Mouse (Mus musculus): Measurements from ENCODE around the gene Pard3.
A peak's percentile ranks its signal among the peaks of the same experiment; 100 is the strongest.

The Pard3 gene

GRCm38 (mm10) chr8:127063551-127064360 is at the start of gene Pard3:
Gene Pard3, plus strand, starts transcription at chr8:127063893.
- DNase-seq (ENCODE audit: low read depth), result no peak

GRCm38 (mm10) chr8:127021830-127022229 is 41.9 kb upstream of the Pard3 start:
- DNase-seq (ENCODE audit: low read depth), result no peak

- DNase-seq (ENCODE audit: low read depth), result no peak
Observed at GRCm38 (mm10) chr8:127025256-127025717, 38.4 kb upstream of the Pard3 start.

GRCm38 (mm10) chr8:127025775-127026174 is 37.9 kb upstream of the Pard3 start:
- no peak for DNase-seq (ENCODE audit: low read depth)

DNA sequence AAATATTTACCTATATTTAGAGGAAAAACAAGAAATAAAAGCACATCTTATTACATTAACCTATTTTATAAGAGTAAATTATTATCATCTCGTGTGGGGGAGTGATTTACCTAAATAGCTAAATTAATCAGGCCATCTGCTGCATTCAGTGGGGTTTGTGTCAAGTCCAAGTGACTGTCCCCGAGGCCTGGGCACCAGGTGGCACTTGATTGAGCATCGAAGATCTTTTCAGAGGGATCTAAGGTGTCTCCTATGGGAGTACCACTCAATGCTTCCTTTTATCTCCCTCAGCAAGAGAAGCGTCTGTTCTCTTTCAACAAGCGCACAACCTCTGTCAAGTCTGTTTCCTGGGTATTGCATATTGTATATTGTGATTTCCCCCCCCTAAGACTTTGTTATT is 32.2 kb upstream of the Pard3 start:
- DNase-seq (ENCODE audit: low read depth), result no peak

- peak; percentile 10 for DNase-seq (ENCODE audit: low read depth)
Observed at GRCm38 (mm10) chr8:127038928-127039327, 24.8 kb upstream of the Pard3 start.

DNA sequence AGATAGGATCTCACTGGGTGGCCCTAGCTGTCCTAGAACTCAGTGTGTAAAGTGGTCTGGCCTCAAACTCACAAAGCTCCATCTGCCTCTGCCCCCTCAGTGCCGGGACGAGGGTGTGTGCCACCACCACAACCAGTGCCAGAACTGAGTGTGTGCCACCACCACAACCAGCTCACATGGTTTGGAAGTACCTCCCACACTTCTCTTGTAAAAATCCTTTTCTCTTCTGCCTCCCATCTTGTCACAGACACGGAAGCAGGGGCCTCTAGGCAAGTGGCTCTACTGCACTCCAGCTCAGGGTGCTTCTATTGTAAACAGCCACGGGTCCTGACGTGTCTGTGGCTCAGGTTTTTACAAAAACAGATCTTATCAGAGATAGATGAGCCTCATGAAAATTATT is 13.7 kb upstream of the Pard3 start:
- no peak for DNase-seq (ENCODE audit: low read depth)

GRCm38 (mm10) chr8:127052132-127052531 is 11.6 kb upstream of the Pard3 start:
- no peak for DNase-seq (ENCODE audit: low read depth)

- no peak for DNase-seq (ENCODE audit: low read depth)
Observed at GRCm38 (mm10) chr8:127055081-127055480, 8.6 kb upstream of the Pard3 start.

DNA sequence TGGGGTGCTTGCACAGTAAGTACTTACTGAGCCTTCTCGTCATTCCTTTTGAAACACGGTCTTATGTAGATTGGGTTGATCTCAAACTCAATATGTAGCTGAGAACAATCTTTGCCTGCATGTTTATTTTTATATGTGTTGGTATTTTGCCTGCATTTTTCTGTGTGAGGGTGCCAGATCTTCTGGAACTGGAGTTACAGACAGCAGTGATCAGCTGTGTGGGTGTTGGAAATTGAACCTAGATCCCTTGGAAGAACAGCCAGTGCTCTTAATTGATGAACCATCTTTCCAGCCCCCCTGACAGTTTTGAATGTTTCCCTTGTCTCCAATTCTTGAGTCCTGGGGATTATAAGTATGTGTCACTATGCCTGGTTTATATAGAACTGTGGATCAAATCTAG is 4.9 kb upstream of the Pard3 start:
- DNase-seq (ENCODE audit: low read depth), result no peak

- DNase-seq (ENCODE audit: low read depth), result no peak
Observed at GRCm38 (mm10) chr8:127059826-127060225, 3.9 kb upstream of the Pard3 start.

DNA sequence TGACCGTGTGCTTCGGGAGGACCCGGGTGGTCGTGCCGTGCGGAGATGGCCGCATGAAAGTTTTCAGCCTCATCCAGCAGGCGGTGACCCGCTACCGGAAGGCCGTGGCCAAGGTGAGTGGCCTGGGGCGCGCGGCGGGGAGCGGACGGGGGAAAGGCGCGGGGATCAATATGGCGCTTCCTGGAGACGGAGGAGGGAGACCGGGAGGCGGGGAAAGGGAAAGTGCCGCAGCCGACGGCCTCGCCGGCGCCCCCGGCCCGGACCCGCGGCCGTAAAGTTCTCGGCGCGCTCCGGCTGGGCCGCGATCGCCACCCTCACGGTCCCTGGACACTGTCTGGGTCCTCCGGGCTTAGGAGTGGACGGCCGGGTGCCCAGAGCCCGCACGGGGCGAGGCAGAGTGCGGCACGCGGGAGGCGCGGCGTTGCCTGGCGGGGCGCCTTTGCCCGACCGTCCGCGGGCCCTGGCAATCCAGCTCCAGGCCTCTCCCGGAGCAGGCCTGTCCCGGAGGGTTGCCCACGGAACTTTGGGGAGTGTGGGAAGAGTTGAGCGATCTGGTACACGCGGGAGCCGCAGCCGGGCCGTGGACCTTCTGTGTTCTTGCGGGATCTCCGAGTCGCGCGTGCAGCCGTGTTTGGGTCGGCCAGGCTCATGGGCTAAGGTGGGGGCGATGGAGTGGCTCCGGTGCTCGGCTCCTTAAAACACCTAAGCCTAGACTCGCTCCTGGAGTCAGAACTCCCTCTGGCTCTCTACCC is 844 bp downstream of the Pard3 start:
- DNase-seq (ENCODE audit: low read depth), result no peak

DNA sequence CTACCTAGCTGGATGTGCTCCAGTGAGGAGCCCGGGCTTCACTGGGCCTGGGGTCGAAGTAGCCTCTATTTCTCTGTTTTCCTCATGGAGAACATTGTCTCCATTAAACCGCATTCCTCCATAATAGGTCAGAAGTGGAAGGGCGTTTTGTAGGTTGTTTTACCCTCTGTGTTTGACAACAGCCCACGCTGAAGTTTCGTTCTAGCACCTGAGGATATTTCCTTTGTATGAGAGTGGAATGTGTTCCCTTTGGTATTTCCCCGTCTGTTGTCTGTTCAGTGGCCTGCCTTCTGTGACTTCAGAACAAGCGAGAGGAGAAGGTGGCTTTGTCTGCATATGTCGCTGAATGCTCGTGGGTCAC is 1.4 kb downstream of the Pard3 start:
- DNase-seq (ENCODE audit: low read depth), result no peak

DNA sequence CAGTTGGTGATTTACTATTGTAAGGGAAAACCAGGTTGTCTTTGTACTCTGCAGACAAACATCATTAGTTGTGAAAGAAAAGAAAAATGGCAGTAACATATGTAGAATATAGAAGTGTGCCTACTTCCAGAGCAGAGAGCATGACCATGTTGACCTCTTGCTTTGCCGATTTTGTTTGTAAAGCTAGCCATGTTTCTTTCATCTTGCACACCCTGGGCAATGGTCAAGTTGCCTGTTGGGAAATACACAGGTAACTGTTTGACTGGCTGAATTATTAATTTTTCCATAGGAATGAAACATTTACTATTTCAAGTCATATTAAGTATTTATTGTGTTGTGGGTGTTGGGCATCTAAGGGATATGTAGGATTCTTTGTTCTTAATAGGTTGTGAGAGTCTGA is 2.1 kb downstream of the Pard3 start:
- no peak for DNase-seq (ENCODE audit: low read depth)

DNA sequence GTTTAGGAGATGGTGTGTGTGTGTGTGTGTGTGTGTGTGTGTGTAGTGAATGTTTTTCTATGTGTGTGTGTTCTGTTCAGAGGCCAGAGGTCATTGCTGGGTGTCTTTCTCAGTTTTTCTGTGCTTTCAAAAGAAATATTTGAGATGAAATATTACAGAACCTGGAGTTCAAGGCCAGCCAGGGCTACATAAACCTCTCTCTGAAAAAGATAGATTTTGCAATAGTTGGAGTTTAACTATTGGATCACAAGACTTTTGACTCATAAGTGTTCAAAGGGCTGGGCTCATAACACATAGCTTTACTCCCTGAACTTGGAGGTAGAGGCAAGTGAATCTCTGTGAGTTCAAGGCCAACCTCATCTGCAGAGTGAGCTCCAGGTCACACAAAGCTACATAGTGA is 2.8 kb downstream of the Pard3 start:
- DNase-seq (ENCODE audit: low read depth), result no peak

DNA sequence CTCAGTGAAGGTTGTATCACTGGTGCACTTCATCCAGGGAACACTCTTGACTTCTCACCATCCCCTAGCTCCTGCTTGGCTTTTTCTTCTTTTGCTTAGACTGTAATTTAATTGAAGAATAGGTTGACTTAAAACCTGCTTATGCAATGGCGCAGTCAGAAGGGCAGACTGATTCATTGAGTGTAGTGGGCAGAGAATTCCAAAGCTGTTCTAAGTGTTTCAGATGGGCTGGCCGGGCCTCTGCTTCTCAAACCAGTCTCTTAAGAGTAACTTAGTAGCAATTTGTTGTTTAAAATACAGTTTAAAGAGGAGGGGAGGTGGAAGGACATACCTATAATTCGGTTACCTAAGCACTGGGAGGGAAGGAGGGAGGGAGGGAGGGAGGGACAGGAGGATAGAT is 5.0 kb downstream of the Pard3 start:
- DNase-seq (ENCODE audit: low read depth), result no peak

- DNase-seq (ENCODE audit: low read depth), result no peak
Observed at GRCm38 (mm10) chr8:127070225-127070624, 6.5 kb downstream of the Pard3 start.

DNA sequence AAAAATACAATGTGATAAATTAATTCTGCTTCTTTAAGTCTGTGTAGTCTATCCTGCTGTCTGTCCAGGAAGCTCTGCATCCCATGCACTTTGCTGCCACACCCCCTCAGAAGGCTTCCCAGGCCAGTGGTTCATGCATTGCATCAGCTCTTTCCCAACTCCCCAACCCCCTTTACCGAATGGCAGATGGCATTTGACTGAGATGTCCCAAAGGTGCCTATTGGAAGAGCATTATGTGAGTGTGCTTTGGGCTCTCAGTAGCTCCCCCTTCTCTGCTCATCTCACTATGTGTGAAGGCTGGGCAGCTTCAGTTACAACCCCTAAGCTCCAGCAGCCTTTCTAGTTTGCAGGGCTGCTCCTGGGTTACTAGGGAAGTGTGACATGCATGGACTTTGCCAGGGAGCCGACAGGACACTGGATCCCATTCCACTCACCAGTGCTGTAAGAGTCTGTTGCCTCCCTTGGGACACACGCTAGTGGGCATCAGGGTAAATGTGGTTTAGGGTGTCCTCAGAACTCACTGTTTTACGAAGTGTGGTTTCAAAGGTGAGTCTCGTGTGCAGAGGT is 9.4 kb downstream of the Pard3 start:
- DNase-seq (ENCODE audit: low read depth), result no peak

DNA sequence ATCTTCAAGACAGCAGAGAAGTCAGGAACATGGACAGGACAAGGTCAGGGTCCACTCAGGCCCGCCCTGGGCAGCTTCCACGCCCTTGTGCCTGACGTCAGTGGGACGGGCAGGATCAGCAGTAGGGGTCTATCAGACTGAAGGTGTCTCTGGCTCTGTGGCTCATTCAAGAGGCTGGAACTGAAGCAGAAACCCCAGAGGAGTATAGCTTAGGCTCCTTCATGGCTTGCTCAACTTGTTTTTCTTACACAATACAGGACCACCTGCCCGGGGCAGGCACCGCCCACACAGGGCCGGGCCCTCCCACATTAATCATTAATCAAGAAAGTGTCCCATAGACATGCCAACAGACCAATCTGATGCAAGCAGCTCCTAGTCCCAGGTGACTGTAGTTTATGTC is 12.8 kb downstream of the Pard3 start:
- DNase-seq (ENCODE audit: low read depth), result no peak

DNA sequence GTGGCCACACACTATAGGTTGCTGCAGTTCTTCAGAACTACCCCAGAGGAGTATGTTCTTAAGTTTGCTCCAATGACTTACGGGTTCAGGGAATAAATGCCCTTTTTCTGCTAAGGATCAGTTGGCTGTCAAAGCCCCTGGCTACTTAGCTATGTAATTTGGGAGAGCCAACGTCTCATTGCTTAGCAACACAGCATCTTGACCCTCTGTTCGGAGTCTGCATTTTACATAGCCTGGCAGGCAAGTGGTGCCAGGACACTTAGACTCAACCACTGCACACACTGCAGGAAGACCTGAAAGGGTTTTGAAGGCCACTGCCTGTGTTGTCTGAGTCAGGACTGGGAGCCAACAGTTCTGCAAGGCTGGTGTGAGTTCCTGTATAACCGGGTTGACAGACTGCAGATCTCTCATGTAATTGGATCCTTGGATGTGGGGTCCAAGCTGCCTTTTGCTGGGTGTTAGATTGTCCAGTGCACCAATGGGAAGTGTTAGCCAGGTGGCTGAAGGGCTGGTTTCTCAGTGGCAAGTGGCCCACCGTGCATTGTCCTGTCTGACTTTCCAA is 15.6 kb downstream of the Pard3 start:
- no peak for DNase-seq (ENCODE audit: low read depth)

DNA sequence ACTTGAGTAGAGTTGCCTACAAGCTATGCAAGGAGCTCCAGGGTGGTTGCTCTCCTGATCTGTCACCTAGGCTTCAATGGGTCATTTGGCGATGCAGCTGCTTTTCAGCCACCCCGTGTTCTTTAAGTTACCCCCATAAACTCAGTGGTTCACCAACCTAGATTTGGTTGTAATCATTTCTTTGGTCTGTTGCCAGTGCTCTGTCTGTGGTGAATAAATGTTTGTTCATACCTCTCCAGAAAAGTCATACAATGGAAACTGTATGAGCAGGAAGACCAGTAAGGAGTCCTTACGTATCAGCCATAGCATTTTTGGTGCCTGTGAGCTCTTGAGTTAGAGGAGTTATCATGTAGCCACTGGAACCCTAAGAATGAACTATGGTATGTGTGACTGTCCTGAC is 17.6 kb downstream of the Pard3 start:
- no peak for DNase-seq (ENCODE audit: low read depth)

GRCm38 (mm10) chr8:127082486-127082885 is 18.8 kb downstream of the Pard3 start:
- no peak for DNase-seq (ENCODE audit: low read depth)

DNA sequence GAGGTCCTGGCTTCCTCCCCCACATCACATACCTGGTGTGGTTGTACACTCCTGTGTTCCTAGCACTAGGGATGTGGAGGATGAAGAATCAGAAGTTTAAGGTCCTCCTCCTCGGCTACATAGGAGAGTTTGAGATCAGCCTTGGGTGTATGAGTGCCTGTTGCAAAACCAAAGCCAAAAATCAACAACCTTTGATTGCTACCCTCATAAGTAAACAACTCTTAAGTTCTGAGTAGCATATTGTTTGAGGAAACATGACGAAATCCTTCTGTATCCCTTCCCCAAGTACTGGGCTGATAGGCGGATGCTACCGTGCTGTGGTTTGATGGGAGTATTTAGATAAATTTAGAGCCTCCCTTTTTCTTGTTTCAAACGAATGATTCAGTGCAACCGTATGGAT is 20.9 kb downstream of the Pard3 start:
- no peak for DNase-seq (ENCODE audit: low read depth)
